Mouse (Mus musculus) heart, postnatal 0 days (tissue): Measurements from ENCODE around the gene Tmed11.

Experiments used
- CTCF ChIP-seq: IDR thresholded peaks from 2 replicates; pipeline ENCODE4 v1.5.1; 2016; ENCODE audit warnings: antibody characterized with exemption, control low read depth, low read depth
- EP300 ChIP-seq: IDR thresholded peaks from 2 replicates; pipeline ENCODE4 v1.6.1; 2016; ENCODE audit warnings: antibody characterized with exemption, low read depth

DNA sequence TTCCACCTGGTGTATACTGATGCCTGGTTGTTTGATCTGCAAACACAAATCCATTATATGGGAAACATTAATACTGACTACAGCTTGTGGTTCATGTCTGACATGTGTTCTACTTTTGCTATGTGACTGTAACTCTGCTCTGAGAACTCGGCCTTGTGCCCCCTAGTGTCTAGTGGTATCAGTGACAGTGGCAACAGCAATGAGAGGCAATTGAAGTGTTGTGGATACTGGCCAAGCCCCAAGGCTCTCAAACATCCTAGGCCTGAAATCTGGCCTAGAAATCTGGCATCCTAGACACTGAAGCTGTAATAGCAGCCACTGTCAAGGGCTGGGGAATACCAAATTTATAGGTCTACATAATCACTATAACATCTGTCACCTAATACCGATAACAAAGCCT is 51.3 kb downstream of the Tmed11 start:
- TF ChIP-seq EP300 (no peak), CTCF (peak; percentile 33)
